Mouse (Mus musculus) CH12.LX (cell line): ENCODE data around the gene Rb1. TPM values are rescaled to one million over a fixed set of nuclear protein-coding genes. Genes with fewer than 3 reads are reported as not detected.
A peak's percentile ranks its signal among the peaks of the same experiment; 100 is the strongest.

ENCODE experiments used
- DNase-seq: peaks from one replicate; pipeline ENCODE4 v3.0.0-alpha.2; 2013; ENCODE audit errors: extremely low read depth
- H3K27ac ChIP-seq: 2 replicates; pipeline ENCODE4 v1.5.1; 2012; ENCODE audit warnings: low read depth, mild to moderate bottlenecking, control low read depth, moderate library complexity; ENCODE audit not compliant: insufficient read depth
- H3K27me3 ChIP-seq: replicated peaks from 2 replicates; pipeline ENCODE3; 2012; ENCODE audit warnings: inconsistent platforms
- H3K36me3 ChIP-seq, 2 experiments: replicated peaks in 1 of 2; 2 replicates each; pipeline versions ENCODE3 to v1.6.1; 2012; ENCODE audit warnings: inconsistent platforms in 1 of 2, low read length in 1 of 2, mild to moderate bottlenecking in 1 of 2, mixed read lengths in 1 of 2, moderate library complexity in 1 of 2; ENCODE audit not compliant: control insufficient read depth in 1 of 2, insufficient read depth in 1 of 2
- H3K4me1 ChIP-seq, 2 experiments: 2 replicates each; pipeline ENCODE4 v1.6.1; 2012; ENCODE audit warnings: inconsistent platforms in 1 of 2, moderate library complexity in 1 of 2; ENCODE audit not compliant: insufficient read depth in 2 of 2, control insufficient read depth in 1 of 2
- H3K4me2 ChIP-seq: 2 replicates; pipeline ENCODE4 v1.6.1; 2012; ENCODE audit warnings: low read depth, mild to moderate bottlenecking, control low read depth; ENCODE audit not compliant: poor library complexity, insufficient read depth, severe bottlenecking
- H3K4me3 ChIP-seq, 3 experiments: fragments of 150-350 bp in 1 of 3; sonication (generic) in 1 of 3; replicated peaks in 1 of 3; 2 replicates each; pipeline versions ENCODE3 to v1.5.1; 2011 to 2012; ENCODE audit warnings: low read depth in 2 of 3, low read length in 2 of 3, mild to moderate bottlenecking in 2 of 3, moderate library complexity in 2 of 3, control low read depth in 1 of 3, improper control_type of control experiment in 1 of 3, inconsistent platforms in 1 of 3, mixed read lengths in 1 of 3; ENCODE audit not compliant: poor library complexity in 1 of 3
- H3K79me2 ChIP-seq: replicated peaks from 2 replicates; pipeline ENCODE4 v1.6.1; 2012; ENCODE audit warnings: mild to moderate bottlenecking, moderate library complexity; ENCODE audit not compliant: control insufficient read depth, poor library complexity, insufficient read depth, severe bottlenecking; ENCODE audit errors: extremely low read depth
- H3K9ac ChIP-seq: 2 replicates; pipeline ENCODE4 v1.6.1; 2012; ENCODE audit warnings: low read depth, mild to moderate bottlenecking, control low read depth, moderate library complexity; ENCODE audit not compliant: insufficient read depth
- H3K9me3 ChIP-seq: replicated peaks from 2 replicates; pipeline ENCODE3; 2012; ENCODE audit warnings: low read length, inconsistent platforms, mixed read lengths
- BHLHE40 ChIP-seq: IDR thresholded peaks from 2 replicates; pipeline ENCODE4 v1.6.1; 2011; ENCODE audit warnings: mild to moderate bottlenecking, low read depth, low read length, improper control_type of control experiment
- CHD1 ChIP-seq: IDR thresholded peaks from 2 replicates; pipeline ENCODE4 v1.6.1; 2012; ENCODE audit warnings: low read depth, low read length, improper control_type of control experiment, inconsistent platforms
- CHD2 ChIP-seq: IDR thresholded peaks from 2 replicates; pipeline ENCODE4 v1.6.1; 2011; ENCODE audit warnings: low read length, improper control_type of control experiment
- CTCF ChIP-seq, 2 experiments: IDR thresholded peaks in 1 of 2; conservative IDR thresholded peaks in 1 of 2; 2 replicates each; pipeline ENCODE4 v1.5.1; 2011 to 2012; ENCODE audit warnings: low read depth in 2 of 2, low read length in 2 of 2, improper control_type of control experiment in 1 of 2, inconsistent platforms in 1 of 2, mild to moderate bottlenecking in 1 of 2, moderate library complexity in 1 of 2
- E2F4 ChIP-seq: IDR thresholded peaks from 2 replicates; pipeline ENCODE4 v1.6.1; 2011; ENCODE audit warnings: low read depth, low read length, improper control_type of control experiment; ENCODE audit not compliant: insufficient replicate concordance
- ELF1 ChIP-seq: IDR thresholded peaks from 2 replicates; pipeline ENCODE4 v1.6.1; 2014; ENCODE audit warnings: low read depth, mild to moderate bottlenecking, inconsistent platforms, low read length, improper control_type of control experiment
- ETS1 ChIP-seq: conservative IDR thresholded peaks from 2 replicates; pipeline ENCODE4 v1.6.1; 2012; ENCODE audit warnings: low read depth, mild to moderate bottlenecking, inconsistent platforms, low read length, improper control_type of control experiment, moderate library complexity
- HCFC1 ChIP-seq: IDR thresholded peaks from 2 replicates; pipeline ENCODE4 v1.6.1; 2012; ENCODE audit warnings: low read depth, mild to moderate bottlenecking, inconsistent platforms, low read length, improper control_type of control experiment
- JUN ChIP-seq: IDR thresholded peaks from 2 replicates; pipeline ENCODE4 v1.6.1; 2011; ENCODE audit warnings: low read depth, mild to moderate bottlenecking, low read length, improper control_type of control experiment, moderate library complexity; ENCODE audit not compliant: insufficient read depth
- JUND ChIP-seq: conservative IDR thresholded peaks from 2 replicates; pipeline ENCODE4 v1.6.1; 2011; ENCODE audit warnings: low read depth, low read length, improper control_type of control experiment
- MAFK ChIP-seq: IDR thresholded peaks from 2 replicates; pipeline ENCODE4 v1.6.1; 2011; ENCODE audit warnings: low read length, improper control_type of control experiment; ENCODE audit not compliant: insufficient replicate concordance
- MAX ChIP-seq: IDR thresholded peaks from 2 replicates; pipeline ENCODE4 v1.6.1; 2011; ENCODE audit warnings: low read length, improper control_type of control experiment
- MAZ ChIP-seq: IDR thresholded peaks from 2 replicates; pipeline ENCODE4 v1.6.1; 2012; ENCODE audit warnings: low read depth, mild to moderate bottlenecking, inconsistent platforms, low read length, improper control_type of control experiment, moderate library complexity
- MXI1 ChIP-seq: IDR thresholded peaks from 2 replicates; pipeline ENCODE4 v1.6.1; 2011; ENCODE audit warnings: mild to moderate bottlenecking, low read depth, low read length, improper control_type of control experiment
- NRF1 ChIP-seq: IDR thresholded peaks from 2 replicates; pipeline ENCODE4 v1.6.1; 2014; ENCODE audit warnings: low read depth, mild to moderate bottlenecking, inconsistent platforms, low read length, improper control_type of control experiment, moderate library complexity
- PAX5 ChIP-seq: IDR thresholded peaks from 2 replicates; pipeline ENCODE4 v1.6.1; 2012; ENCODE audit warnings: low read length, inconsistent platforms, mixed read lengths
- POLR2A ChIP-seq: IDR thresholded peaks from 2 replicates; pipeline ENCODE4 v1.6.1; 2011; ENCODE audit warnings: low read depth, mild to moderate bottlenecking, improper control_type of control experiment, low read length
- POLR2AphosphoS2 ChIP-seq: IDR thresholded peaks from 2 replicates; pipeline ENCODE4 v1.6.1; 2011; ENCODE audit warnings: low read depth, low read length, improper control_type of control experiment
- RAD21 ChIP-seq: IDR thresholded peaks from 2 replicates; pipeline ENCODE4 v1.6.1; 2011; ENCODE audit warnings: low read depth, mild to moderate bottlenecking, low read length, improper control_type of control experiment, moderate library complexity
- RCOR1 ChIP-seq: conservative IDR thresholded peaks from 2 replicates; pipeline ENCODE4 v1.6.1; 2012; ENCODE audit warnings: low read depth, mild to moderate bottlenecking, inconsistent platforms, low read length, improper control_type of control experiment
- SMC3 ChIP-seq: IDR thresholded peaks from 2 replicates; pipeline ENCODE4 v1.6.1; 2011; ENCODE audit warnings: low read depth, low read length, improper control_type of control experiment
- USF1 ChIP-seq: IDR thresholded peaks from 2 replicates; pipeline ENCODE4 v1.6.1; 2014; ENCODE audit warnings: low read depth, mild to moderate bottlenecking, inconsistent platforms, low read length, improper control_type of control experiment
- USF2 ChIP-seq: conservative IDR thresholded peaks from 2 replicates; pipeline ENCODE4 v1.6.1; 2011; ENCODE audit warnings: low read depth, low read length, improper control_type of control experiment
- ZC3H11A ChIP-seq: IDR thresholded peaks from 2 replicates; pipeline ENCODE4 v1.6.1; 2012; ENCODE audit warnings: low read depth, mild to moderate bottlenecking, inconsistent platforms, low read length, improper control_type of control experiment
- ZNF384 ChIP-seq: IDR thresholded peaks from 2 replicates; pipeline ENCODE4 v1.6.1; 2012; ENCODE audit warnings: low read depth, low read length, improper control_type of control experiment, inconsistent platforms
- dilution Hi-C: fragments of 300-500 bp; cut with MboI; formaldehyde crosslinking; loops from 2 replicates; pipeline ENCODE4 v1.14.3; 2020; ENCODE audit warnings: low sequenced_read_pairs; ENCODE audit not compliant: extremely low pct_unique_long_range_greater_than_20kb, extremely low pct_ligation_motif_present
- in situ Hi-C: fragments of 300-500 bp; cut with MboI; formaldehyde crosslinking; loops from 3 replicates; pipeline ENCODE4 v1.14.3; 2019; ENCODE audit warnings: low sequenced_read_pairs, low pct_ligation_motif_present, low pct_unique_long_range_greater_than_20kb, mixed read lengths
- polyA plus RNA-seq: library from polyadenylated mRNA; unstranded; fragments of >175 nt; gene quantifications from 2 replicates; pipeline ENCODE4 v1.2.1, GENCODE M21; 2012; ENCODE audit warnings: low read depth; ENCODE audit not compliant: insufficient read length
- total RNA-seq, 2 experiments: library from RNA; depleted of rRNA; stranded (reverse); fragments of 300-350 nt in 1 of 2; fragments of >200 nt in 1 of 2; gene quantifications; 2 replicates each; pipeline ENCODE4 v1.2.3; 2012 to 2014

Rb1 gene
- total and polyA plus RNA-seq, 3 experiments: 13.6 to 16.7 (median 15.2) TPM

DNA sequence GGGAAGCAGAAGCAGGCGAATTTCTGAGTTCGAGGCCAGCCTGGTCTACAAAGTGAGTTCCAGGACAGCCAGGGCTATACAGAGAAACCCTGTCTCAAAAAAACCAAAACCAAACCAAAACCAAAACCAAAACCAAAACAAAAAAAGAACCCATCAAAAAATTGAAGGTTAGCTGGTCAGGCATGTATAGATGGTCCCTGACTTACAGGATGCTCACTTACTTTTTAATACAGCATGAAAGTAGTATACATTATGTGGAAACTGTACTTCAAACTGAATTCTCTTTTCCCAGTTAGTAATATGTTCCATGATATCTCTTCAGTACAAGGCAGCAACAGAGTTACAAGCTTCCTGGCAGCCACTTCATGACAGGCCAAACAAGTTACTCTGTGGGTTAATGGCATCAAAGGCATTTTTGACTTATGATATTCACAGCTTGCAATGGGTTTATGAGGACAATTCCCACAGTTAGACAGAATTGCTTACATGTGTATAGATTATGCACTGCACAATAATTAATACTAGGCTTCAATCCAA is 81.5 kb downstream of the Rb1 start:
- DNase-seq: no peak
- dilution Hi-C loops (no loop called here), in situ Hi-C loops (no loop called here)
- Histone ChIP-seq H3K79me2 (peaks cover 3% of the 10 kb centered on the region), H3K9me3 (no peaks in the 10 kb centered on the region), H3K36me3 (peaks cover 0 to 11% of the 10 kb centered on the region in 2 experiments), H3K4me3 (no peak overlapping the region), H3K4me2 (no peak overlapping the region), H3K27me3 (no peaks in the 10 kb centered on the region), H3K9ac (no peak overlapping the region), H3K27ac (no peak overlapping the region), H3K4me1 (peaks cover 4 to 12% of the 10 kb centered on the region in 2 experiments; a peak in 3 of 4 replicates)
- TF ChIP-seq MXI1: 0 out of 2 replicates have a peak, but pooled peaks have one; percentile 23
- TF ChIP-seq MAX: no peak

DNA sequence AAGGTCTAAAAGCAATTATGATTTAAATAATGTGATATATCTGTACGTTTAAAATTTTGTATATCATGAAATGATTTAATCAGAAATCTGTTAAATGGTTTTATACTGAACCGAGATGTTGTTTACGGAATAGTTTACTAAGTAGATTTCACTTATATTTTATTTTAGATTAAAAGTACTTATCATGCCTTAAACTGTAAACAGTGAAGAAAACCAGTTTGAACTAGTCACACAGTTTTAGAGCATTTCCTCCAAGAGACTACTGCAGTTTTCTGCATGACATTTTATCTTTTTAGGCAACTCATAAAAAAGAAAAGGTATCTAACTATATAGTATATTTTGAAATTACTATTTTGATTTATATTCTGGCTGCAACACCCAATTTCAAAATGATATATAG is 85.8 kb downstream of the Rb1 start:
- H3K4me2 ChIP-seq: no peak overlapping the region
- H3K4me1 ChIP-seq: peaks cover 4 to 23% of the 10 kb centered on the region in 2 experiments; a peak in 3 of 4 replicates
- H3K4me3 ChIP-seq: peak overlapping the region in 2 of 3 experiments; percentile 59 to 93
- DNase-seq: no peak
- in situ Hi-C loops (loop anchor here (10.0 kb wide), 2 partner anchors 65 to 105 kb away; no protein-coding TSS in a partner anchor), dilution Hi-C loops (no loop called here)
- no peak overlapping the region for H3K9ac ChIP-seq
- TF ChIP-seq POLR2A (no peak), CTCF (conservative IDR thresholded peaks at IDR 0.05 in 1 of 2, IDR thresholded peaks at IDR 0.05 in 1 of 2; ENCODE audit: low read depth in 2 of 2, low read length in 2 of 2) (no peak), PAX5 (no peak), HCFC1 (no peak), CHD2 (no peak), ELF1 (no peak), ETS1 (no peak), POLR2AphosphoS2 (no peak), MAZ (no peak)
- H3K9me3 ChIP-seq: peaks cover 2% of the 10 kb centered on the region
- H3K27ac ChIP-seq: no peak overlapping the region
- H3K27me3 ChIP-seq: no peaks in the 10 kb centered on the region
- peaks cover 3% of the 10 kb centered on the region for H3K79me2 ChIP-seq
- H3K36me3 ChIP-seq: peaks cover 0 to 12% of the 10 kb centered on the region in 2 experiments

DNA sequence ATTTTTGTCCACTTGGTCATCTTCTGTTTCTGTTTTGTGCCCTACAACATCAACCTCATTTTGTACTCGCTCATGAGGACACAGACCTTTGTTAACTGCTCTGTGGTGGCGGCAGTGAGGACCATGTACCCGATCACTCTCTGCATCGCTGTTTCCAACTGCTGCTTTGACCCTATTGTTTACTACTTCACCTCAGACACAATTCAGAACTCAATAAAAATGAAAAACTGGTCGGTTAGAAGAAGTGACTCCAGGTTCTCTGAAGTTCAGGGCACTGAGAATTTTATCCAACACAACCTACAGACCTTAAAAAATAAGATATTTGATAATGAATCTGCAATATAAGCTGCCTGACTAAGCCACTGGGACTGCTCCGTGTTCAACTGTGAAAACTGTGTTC is 86.3 kb downstream of the Rb1 start:
- no peaks in the 10 kb centered on the region for H3K27me3 ChIP-seq
- in situ Hi-C loops (loop anchor here (10.0 kb wide), 2 partner anchors 64 to 104 kb away; no protein-coding TSS in a partner anchor), dilution Hi-C loops (no loop called here)
- peaks cover 0 to 9% of the 10 kb centered on the region in 2 experiments for H3K36me3 ChIP-seq
- H3K9me3 ChIP-seq: peaks cover 2% of the 10 kb centered on the region
- peak; percentile 34 for DNase-seq
- peak overlapping the region; percentile 59 to 93 (median 66) for H3K4me3 ChIP-seq
- peak overlapping the region; percentile 25; the same call in 1 of the 2 replicates for H3K4me2 ChIP-seq
- H3K79me2 ChIP-seq: peaks cover 3% of the 10 kb centered on the region
- H3K27ac ChIP-seq: peak overlapping the region; percentile 13; the same call in 1 of the 2 replicates
- peaks cover 2 to 26% of the 10 kb centered on the region in 2 experiments; a peak in 3 of 4 replicates for H3K4me1 ChIP-seq
- H3K9ac ChIP-seq: peak overlapping the region; percentile 55
- TF ChIP-seq POLR2A (no peak), USF2 (no peak), CTCF (conservative IDR thresholded peaks at IDR 0.05 in 1 of 2, IDR thresholded peaks at IDR 0.05 in 1 of 2; ENCODE audit: low read depth in 2 of 2, low read length in 2 of 2) (no peak), NRF1 (no peak), MAFK (0 out of 2 replicates have a peak, but pooled peaks have one; percentile 12), HCFC1 (no peak), SMC3 (no peak), E2F4 (no peak), CHD1 (peak; percentile 40; the same call in 1 of the 2 replicates), ZC3H11A (no peak), RCOR1 (no peak), MAZ (no peak), JUND (no peak), RAD21 (no peak; the same call in 1 of the 2 replicates), USF1 (no peak), JUN (no peak), BHLHE40 (no peak), POLR2AphosphoS2 (no peak), ELF1 (no peak), ZNF384 (0 out of 2 replicates have a peak, but pooled peaks have one; percentile 5)
